Mouse (Mus musculus) CD4-positive, CD25-positive, alpha-beta regulatory T cell, adult 4 months (primary cell): ENCODE measurements around the gene Gm14214. TPM values are rescaled to one million over a fixed set of nuclear protein-coding genes. Genes with fewer than 3 reads are reported as not detected.

Source experiments
- ATAC-seq: one replicate; pipeline ENCODE4 v1.8.0; 2017
- polyA plus RNA-seq, 2 experiments: library from polyadenylated mRNA; unstranded; fragments of 100-300 nt; shearing (Covaris generic); gene quantifications; one replicate each; pipeline ENCODE4 v1.2.1; 2017

The Gm14214 gene
- not detected for polyA plus RNA-seq

- ATAC-seq, result no peak
These were observed at the start of gene Gm14214 for GRCm38 (mm10) chr2:154769930-154770329. Gm14214 (minus strand) TSS chr2:154770030.

GRCm38 (mm10) chr2:154818599-154818998 lies 48.8 kb upstream of the Gm14214 start:
- no peak for ATAC-seq

- ATAC-seq, result no peak
These were observed 48.0 kb upstream of the Gm14214 start for GRCm38 (mm10) chr2:154817788-154818187.

- no peak for ATAC-seq
These were observed 47.3 kb upstream of the Gm14214 start for GRCm38 (mm10) chr2:154817089-154817488.

GRCm38 (mm10) chr2:154813426-154813825 lies 43.6 kb upstream of the Gm14214 start:
- ATAC-seq, result no peak

GRCm38 (mm10) chr2:154810821-154811220 lies 41.0 kb upstream of the Gm14214 start:
- no peak for ATAC-seq

GRCm38 (mm10) chr2:154809107-154809762 lies 39.4 kb upstream of the Gm14214 start:
- ATAC-seq, result no peak

- ATAC-seq, result peak; percentile 53
These were observed 37.9 kb upstream of the Gm14214 start for GRCm38 (mm10) chr2:154807689-154808088.

GRCm38 (mm10) chr2:154803845-154804244 lies 34.0 kb upstream of the Gm14214 start:
- no peak for ATAC-seq

GRCm38 (mm10) chr2:154803372-154803771 lies 33.5 kb upstream of the Gm14214 start:
- ATAC-seq, result no peak

GRCm38 (mm10) chr2:154791661-154792642 lies 22.1 kb upstream of the Gm14214 start:
- ATAC-seq, result peak; percentile 19

- ATAC-seq, result peak; percentile 84
These were observed 21.0 kb upstream of the Gm14214 start, which contains the start of the genes Raly and a for GRCm38 (mm10) chr2:154790656-154791483. Raly (plus strand) TSS chr2:154791096. a (plus strand) TSS chr2:154791402.

- ATAC-seq, result no peak
These were observed 20.3 kb upstream of the Gm14214 start for GRCm38 (mm10) chr2:154789977-154790655.

GRCm38 (mm10) chr2:154789381-154789780 lies 19.6 kb upstream of the Gm14214 start:
- no peak for ATAC-seq

GRCm38 (mm10) chr2:154786776-154787175 lies 16.9 kb upstream of the Gm14214 start:
- no peak for ATAC-seq

GRCm38 (mm10) chr2:154786187-154786586 lies 16.4 kb upstream of the Gm14214 start:
- no peak for ATAC-seq

- ATAC-seq, result no peak
These were observed 15.5 kb upstream of the Gm14214 start for GRCm38 (mm10) chr2:154785284-154785683.

GRCm38 (mm10) chr2:154782856-154783650 lies 13.2 kb upstream of the Gm14214 start:
- ATAC-seq, result no peak

GRCm38 (mm10) chr2:154782361-154782760 lies 12.5 kb upstream of the Gm14214 start:
- ATAC-seq, result no peak

- no peak for ATAC-seq
These were observed 9.8 kb upstream of the Gm14214 start for GRCm38 (mm10) chr2:154779648-154780047.

- ATAC-seq, result no peak
These were observed 6.7 kb upstream of the Gm14214 start for GRCm38 (mm10) chr2:154776496-154776895.
